Mouse (Mus musculus): ENCODE results near the gene Lgr6.

DNA sequence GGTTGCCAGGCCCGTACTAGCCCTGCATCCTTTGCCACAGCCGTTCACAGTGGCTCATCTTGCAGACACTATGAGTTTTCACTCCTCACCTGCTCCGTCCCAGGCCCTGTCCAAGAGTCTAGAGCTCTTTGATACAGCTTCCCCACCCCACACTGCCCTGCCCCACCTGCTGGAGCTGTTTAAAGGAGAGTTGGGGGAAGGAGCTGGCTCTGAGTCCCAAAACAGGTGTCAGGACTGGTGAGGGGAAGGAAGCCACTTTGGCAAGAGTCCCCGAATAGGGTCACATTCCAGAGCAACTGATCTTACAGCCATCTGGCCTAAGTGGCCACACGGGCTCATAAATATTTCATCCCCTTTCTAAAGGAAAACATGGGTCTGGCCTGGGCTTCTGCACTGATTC, 51.0 kb downstream of the Lgr6 start:
- TF ChIP-seq CTCF (IDR thresholded peaks at IDR 0.05; ENCODE audit: low read depth, low read length) (no peak), POLR2AphosphoS5 (IDR thresholded peaks at IDR 0.05; ENCODE audit: insufficient replicate concordance, low read depth, low read length) (no peak), GATA1 (IDR thresholded peaks at IDR 0.05; ENCODE audit: borderline replicate concordance, low read length) (no peak), TAL1 (conservative IDR thresholded peaks at IDR 0.05; ENCODE audit: low read depth, low read length) (no peak)
